33 mouse cellular contexts compared by ENCODE assay signal in genomic region chr11:44163748-44164147, GRCm38 (mm10).
"Had no signal": no experiment of that assay in that cellular context is flagged by ENCODE, and none has a peak within 500 bp of the region (broad histone marks: within the 10 kb centered on the region; RNA-seq: fewer than 3 reads in every experiment).

No protein-coding gene starts in this region.

- H3K4me1 ChIP-seq: hindbrain, embryonic 10.5 days; hindbrain, embryonic 12.5 days; hindbrain, embryonic 13.5 days; hindbrain, embryonic 15.5 days; intestine, embryonic 15.5 days; kidney, embryonic 15.5 days had no signal

- H3K27ac ChIP-seq: heart, embryonic 13.5 days; heart, embryonic 15.5 days; hindbrain, embryonic 10.5 days; hindbrain, embryonic 12.5 days; hindbrain, embryonic 13.5 days; hindbrain, embryonic 14.5 days; hindbrain, embryonic 15.5 days; hindbrain, postnatal 0 days; intestine, embryonic 15.5 days; kidney, embryonic 15.5 days; kidney, postnatal 0 days; layer of hippocampus, adult 2 months; left cerebral cortex, adult 2 months had no signal

- H3K9ac ChIP-seq: heart, embryonic 12.5 days; heart, embryonic 13.5 days; heart, embryonic 15.5 days; hindbrain, embryonic 12.5 days; hindbrain, embryonic 13.5 days; hindbrain, embryonic 14.5 days; hindbrain, embryonic 15.5 days; intestine, embryonic 15.5 days; kidney, embryonic 15.5 days had no signal

- H3K4me3 ChIP-seq: heart, embryonic 12.5 days; heart, embryonic 13.5 days; heart, embryonic 15.5 days; hindbrain, embryonic 10.5 days; hindbrain, embryonic 12.5 days; hindbrain, embryonic 13.5 days; hindbrain, embryonic 15.5 days; intestine, embryonic 15.5 days; kidney, embryonic 15.5 days; layer of hippocampus, adult 2 months; left cerebral cortex, adult 2 months had no signal

- ATAC-seq: hindbrain, postnatal 0 days; inflammation-experienced regulatory T-cells, adult 6 months; intestine, embryonic 15.5 days; intestine, embryonic 16.5 days; intestine, postnatal 0 days had no signal

- H3K4me2 ChIP-seq: heart, embryonic 12.5 days; heart, embryonic 13.5 days; heart, embryonic 15.5 days; hindbrain, embryonic 12.5 days; hindbrain, embryonic 13.5 days; hindbrain, embryonic 14.5 days; hindbrain, embryonic 15.5 days; intestine, embryonic 15.5 days; kidney, embryonic 15.5 days had no signal

- H3K9me3 ChIP-seq: heart, embryonic 12.5 days; heart, embryonic 13.5 days; heart, embryonic 15.5 days; hindbrain, embryonic 10.5 days; hindbrain, embryonic 12.5 days; hindbrain, embryonic 13.5 days; hindbrain, embryonic 15.5 days; intestine, embryonic 15.5 days; kidney, embryonic 15.5 days had no signal

- H3K27me3 ChIP-seq: heart, embryonic 12.5 days; heart, embryonic 13.5 days; heart, embryonic 15.5 days; hindbrain, embryonic 12.5 days; hindbrain, embryonic 13.5 days; hindbrain, embryonic 15.5 days; intestine, embryonic 15.5 days; kidney, embryonic 15.5 days had no signal

- H3K36me3 ChIP-seq: heart, embryonic 12.5 days; heart, embryonic 13.5 days; heart, embryonic 15.5 days; hindbrain, embryonic 10.5 days; hindbrain, embryonic 12.5 days; hindbrain, embryonic 13.5 days; hindbrain, embryonic 15.5 days; intestine, embryonic 15.5 days; kidney, embryonic 15.5 days had no signal

- DNase-seq: heart, postnatal 10 days; heart, postnatal 14 days; heart, postnatal 36 days; heart, postnatal 4 days; kidney, adult 11 months; kidney, adult 18-20 months; kidney, adult 2 months; kidney, adult 8-10 months; kidney, adult 9 months; kidney, postnatal 10 days; kidney, postnatal 14 days; kidney, postnatal 25 days; kidney, postnatal 36 days; kidney, postnatal 4 days; layer of hippocampus, adult 9-11 months; layer of hippocampus, postnatal 36 days had no signal
